Mouse (Mus musculus): ENCODE data around the gene Slc22a3. TPM values are rescaled to one million over a fixed set of nuclear protein-coding genes. Genes with fewer than 3 reads are reported as not detected.

Gene Slc22a3
- polyA plus RNA-seq, 1 experiment from 2014 or later = 4.1 TPM

Other genes starting within 250 kb of the Slc22a3 start
- gene Map3k4, start 188.9 kb downstream of the Slc22a3 start, polyA plus RNA-seq (2014; fragmentation: Nextera tagmentation; extraction: Ambion mirVana) = 28.4 and 29.3 TPM in 2 replicates
- 130 and 157 TPM in 2 replicates for gene Plg, start 129.1 kb downstream of the Slc22a3 start, polyA plus RNA-seq (2014; fragmentation: Nextera tagmentation; extraction: Ambion mirVana)
- not detected in 2 replicates for gene Slc22a2, start 76.4 kb upstream of the Slc22a3 start, polyA plus RNA-seq (2014; fragmentation: Nextera tagmentation; extraction: Ambion mirVana)
- 0.10 TPM in 1 of 2 replicates, not detected in the other for gene Slc22a1, start 168.1 kb upstream of the Slc22a3 start, polyA plus RNA-seq (2014; fragmentation: Nextera tagmentation; extraction: Ambion mirVana)